Mouse (Mus musculus) kidney, adult 8-10 months (tissue): ENCODE results near the gene Dppa2.

ENCODE experiments used
- DNase-seq, 2 experiments: peaks; one replicate each; pipeline ENCODE4 v3.0.0; 2022

The Dppa2 gene

GRCm38 (mm10) chr16:48347246-48347645 lies 43.5 kb downstream of the Dppa2 start:
- no peak for DNase-seq

- no peak for DNase-seq
Measured at GRCm38 (mm10) chr16:48355716-48356115, 52.0 kb downstream of the Dppa2 start.

GRCm38 (mm10) chr16:48356417-48356816 lies 52.7 kb downstream of the Dppa2 start:
- DNase-seq = no peak

GRCm38 (mm10) chr16:48360887-48361286 lies 57.2 kb downstream of the Dppa2 start:
- no peak for DNase-seq

- no peak for DNase-seq
Measured at GRCm38 (mm10) chr16:48366801-48367200, 63.1 kb downstream of the Dppa2 start.

GRCm38 (mm10) chr16:48368096-48368495 lies 64.4 kb downstream of the Dppa2 start:
- no peak for DNase-seq
